ENCODE assay signal across 27 mouse cellular contexts in the genomic region with DNA sequence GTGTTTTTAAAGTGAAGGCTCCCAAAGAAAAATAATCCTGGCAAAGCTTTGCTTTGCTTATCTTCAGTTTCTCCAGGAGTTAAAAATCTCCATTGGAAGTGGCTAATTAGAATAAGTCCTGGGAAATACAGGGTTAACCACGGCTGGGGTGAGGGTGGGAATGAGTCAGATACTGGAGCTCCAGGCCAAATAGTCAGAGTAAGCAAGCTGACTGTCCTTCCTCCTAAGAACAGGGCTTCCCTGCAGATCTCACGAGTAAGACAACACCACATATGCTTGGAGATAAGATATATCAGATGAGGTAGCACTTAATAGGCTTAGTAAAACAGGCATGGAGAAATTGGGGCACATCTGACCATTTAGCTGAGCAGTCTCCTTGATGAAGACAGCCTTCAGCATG. TPM values are rescaled to one million over a fixed set of nuclear protein-coding genes. Genes with fewer than 3 reads are reported as not detected.
A peak's percentile ranks its signal among the peaks of the same experiment; 100 is the strongest.
DNase-seq lines count a peak whose midpoint lies in the region; ATAC-seq and TF ChIP-seq lines count a peak whose summit lies in the region.
"Had no signal": no experiment of that assay in that cellular context is flagged by ENCODE, and none has a peak within 500 bp of the region (broad histone marks: within the 10 kb centered on the region; RNA-seq: fewer than 3 reads in every experiment).

No protein-coding gene starts in this region.

- H3K9me3 ChIP-seq in G1E (replicated peaks): no peaks in the 10 kb centered on the region
- H3K9me3 ChIP-seq: heart, embryonic 12.5 days; heart, embryonic 15.5 days; hindbrain, embryonic 10.5 days; hindbrain, embryonic 13.5 days; intestine, embryonic 15.5 days had no signal

- H3K36me3 ChIP-seq in G1E (replicated peaks): peaks cover 63% of the 10 kb centered on the region
- H3K36me3 ChIP-seq in myocyte (ENCODE audit: control insufficient read depth, insufficient read depth): peaks cover 13% of the 10 kb centered on the region
- H3K36me3 ChIP-seq: intestine, embryonic 15.5 days had no signal

- H3K4me1 ChIP-seq in G1E (ENCODE audit: insufficient read depth, low read depth, low read length): peaks cover 11% of the 10 kb centered on the region
- H3K4me1 ChIP-seq: heart, embryonic 15.5 days; hindbrain, embryonic 10.5 days; hindbrain, embryonic 13.5 days; intestine, embryonic 15.5 days had no signal

- H3ac ChIP-seq in myocyte (ENCODE audit: control insufficient read depth, insufficient read length): no peak overlapping the region

- H3K27me3 ChIP-seq in G1E (ENCODE audit: insufficient read depth, low read length) (no peaks in the 10 kb centered on the region), myocyte (ENCODE audit: control insufficient read depth, insufficient read depth, insufficient read length) (no peaks in the 10 kb centered on the region)
- H3K27me3 ChIP-seq: heart, embryonic 12.5 days; heart, embryonic 15.5 days; hindbrain, embryonic 13.5 days; intestine, embryonic 15.5 days had no signal

- H3K4me2 ChIP-seq in myocyte (ENCODE audit: low read depth): peak overlapping the region; percentile 4
- H3K4me2 ChIP-seq: heart, embryonic 12.5 days; heart, embryonic 15.5 days; hindbrain, embryonic 13.5 days; intestine, embryonic 15.5 days had no signal

- peak; percentile 85 for ATAC-seq in G1E (ENCODE audit: extremely low read depth, insufficient number of reproducible peaks, low FRiP score, poor library complexity, severe bottlenecking)
- ATAC-seq: activated CD4-positive, CD25-positive, alpha-beta regulatory T cell, adult 4 months; forebrain, embryonic 14.5 days; forebrain, postnatal 0 days; hindbrain, embryonic 16.5 days; intestine, embryonic 15.5 days had no signal

- no peak for TF ChIP-seq POLR2A in myocyte (IDR thresholded peaks at IDR 0.05; ENCODE audit: insufficient read length, low read depth)

- DNase-seq in adrenal gland, adult 2 months: peak; percentile 47
- no peak for DNase-seq in adrenal gland, postnatal 25 days
- peak; percentile 67 for DNase-seq in 3T3-L1 (ENCODE audit: low read depth, low spot score)
- no peak for DNase-seq in G1E (ENCODE audit: low spot score)
- DNase-seq in lung, postnatal 36 days: no peak
- DNase-seq in spleen, postnatal 4 days (ENCODE audit: low spot score in 2 of 2): no peak
- DNase-seq: adrenal gland, adult 8-10 months; cerebellum, adult 11-12 months; cerebellum, adult 8-10 months; cerebellum, postnatal 10 days; cerebellum, postnatal 36 days; forebrain, postnatal 0 days; gastrocnemius, adult 2 months; gastrocnemius, postnatal 14 days; heart, adult 18-20 months; heart, postnatal 10 days; heart, postnatal 36 days; kidney, adult 11 months had no signal

- peaks cover 55% of the 10 kb centered on the region for H3K79me2 ChIP-seq in myocyte (ENCODE audit: control insufficient read depth, insufficient read depth)

- no peak overlapping the region for H3K4me3 ChIP-seq in G1E (ENCODE audit: low read depth, low read length)
- no peak overlapping the region for H3K4me3 ChIP-seq in myocyte
- H3K4me3 ChIP-seq: gastrocnemius, adult 2 months; heart, embryonic 12.5 days; heart, embryonic 15.5 days; hindbrain, embryonic 10.5 days; hindbrain, embryonic 13.5 days; intestine, embryonic 15.5 days had no signal

- no peak for TF ChIP-seq CTCF in G1E (IDR thresholded peaks at IDR 0.05; ENCODE audit: low read depth, low read length)

TF ChIP-seq in myocyte, 11 proteins besides CTCF, POLR2A, EP300 and RAD21:
- TF ChIP-seq POLR2AphosphoS2 (IDR thresholded peaks at IDR 0.05; ENCODE audit: insufficient read length, low read depth): no peak
- TF ChIP-seq E2F4 (IDR thresholded peaks at IDR 0.05; ENCODE audit: insufficient read depth): no peak
- no peak for TF ChIP-seq USF1 (IDR thresholded peaks at IDR 0.05; ENCODE audit: low read depth)
- TF ChIP-seq SRF (IDR thresholded peaks at IDR 0.05; ENCODE audit: control insufficient read depth, insufficient read length, low read depth): no peak
- TF ChIP-seq MAX (IDR thresholded peaks at IDR 0.05; ENCODE audit: low read depth): no peak
- TF ChIP-seq CEBPB (IDR thresholded peaks at IDR 0.05; ENCODE audit: insufficient read depth, poor library complexity, severe bottlenecking): no peak
- no peak for TF ChIP-seq MYOG (IDR thresholded peaks at IDR 0.05; ENCODE audit: control insufficient read depth in 1 of 3, insufficient read depth in 1 of 3, insufficient read length in 2 of 3, low read depth in 2 of 3)
- no peak for TF ChIP-seq MYOD1 (IDR thresholded peaks at IDR 0.05; ENCODE audit: control insufficient read depth in 1 of 3, insufficient read length in 2 of 3, low read depth in 2 of 3)
- no peak for TF ChIP-seq TCF12 (IDR thresholded peaks at IDR 0.05; ENCODE audit: insufficient read depth, poor library complexity, severe bottlenecking)
- TF ChIP-seq TCF3 (IDR thresholded peaks at IDR 0.05; ENCODE audit: insufficient read length, low read depth): no peak
- no peak for TF ChIP-seq REST (IDR thresholded peaks at IDR 0.05; ENCODE audit: insufficient read depth, insufficient read length)

RNA-seq across cellular contexts. Expression of a gene that starts 19.5 kb away (rescaled TPM):
- 10 to 100 TPM; 40.6 to 52.7 TPM for total RNA-seq in adrenal gland, adult 2 months (2021)
- polyA plus RNA-seq in adrenal gland, adult 2 months (2012; rRNA removed): 10.0 and 12.8 TPM in 2 replicates
- total RNA-seq in adrenal gland, postnatal 25 days (2021): 42.5 and 54.2 TPM in 2 replicates
- 164 and 179 TPM in 2 replicates for total RNA-seq in G1E (2014; fragmentation: Nextera tagmentation)
- 73.3 and 81.0 TPM in 2 replicates for total RNA-seq in G1E (2017)
- polyA plus RNA-seq in G1E (2012): 13.1 and 19.0 TPM in 2 replicates
- 9.6 TPM for polyA plus RNA-seq in myocyte (2012; fragmentation: generic; extraction: Trizol)

Comparison
In these comparisons a context has a peak if more than half of its experiments do, and no peak if none do; other contexts are left out.
1. DNase-seq: peak in adrenal gland, adult 2 months (single experiment) and 3T3-L1 (single experiment); none in adrenal gland, postnatal 25 days (single experiment), G1E (single experiment), lung, postnatal 36 days (single experiment) and spleen, postnatal 4 days (0 of 2).